Mouse (Mus musculus): ENCODE measurements around the gene Flt1.
"Not testable (repeated sequence)": the region's sequence is repeated elsewhere in the genome, so short reads cannot be mapped to it uniquely, and the experiment has no call there.

Gene Flt1

GRCm38 (mm10) chr5:147657882-147658855 is 67.6 kb downstream of the Flt1 start:
- DNase-seq = no peak

DNA sequence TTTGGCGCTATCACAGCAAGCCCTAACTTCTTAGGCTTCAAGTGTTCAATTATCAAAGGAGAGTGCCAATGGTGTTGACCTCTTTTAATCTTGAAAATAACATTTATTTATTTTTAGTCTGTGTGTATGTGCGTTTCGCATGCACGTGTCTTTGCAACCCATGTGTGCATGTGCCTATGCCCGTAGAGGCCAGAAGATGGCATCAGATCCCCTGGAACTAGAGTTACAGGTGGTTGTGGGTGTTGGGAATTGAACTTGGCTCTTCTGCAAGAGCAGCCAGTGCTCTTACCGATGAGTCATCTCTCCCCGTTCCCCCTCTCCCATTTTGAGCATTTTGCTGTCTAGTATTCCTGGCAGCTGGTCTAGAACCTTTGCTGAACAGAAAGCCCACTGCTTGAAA is 70.0 kb downstream of the Flt1 start:
- DNase-seq = no peak

DNA sequence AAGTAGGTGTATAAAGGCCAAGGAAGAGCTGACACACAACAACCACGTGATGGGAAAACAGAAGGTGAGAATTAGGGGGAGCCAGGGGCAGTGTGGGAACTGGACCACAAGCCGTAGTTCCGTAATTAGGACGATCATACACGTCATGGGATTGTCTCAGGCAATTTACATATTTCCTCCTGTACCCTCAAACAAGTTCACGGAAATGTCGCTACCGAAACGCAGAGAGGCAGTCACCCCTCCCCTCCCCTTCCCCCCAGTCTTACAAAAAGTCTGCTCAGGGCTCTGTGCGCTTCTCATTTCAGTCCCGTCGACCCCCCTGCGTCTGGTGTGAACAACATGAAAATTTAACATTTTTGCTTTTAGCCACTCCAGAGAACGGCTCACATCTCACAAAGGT is 74.6 kb downstream of the Flt1 start:
- DNase-seq = no peak

GRCm38 (mm10) chr5:147646351-147646929 is 79.4 kb downstream of the Flt1 start:
- DNase-seq = no peak

DNA sequence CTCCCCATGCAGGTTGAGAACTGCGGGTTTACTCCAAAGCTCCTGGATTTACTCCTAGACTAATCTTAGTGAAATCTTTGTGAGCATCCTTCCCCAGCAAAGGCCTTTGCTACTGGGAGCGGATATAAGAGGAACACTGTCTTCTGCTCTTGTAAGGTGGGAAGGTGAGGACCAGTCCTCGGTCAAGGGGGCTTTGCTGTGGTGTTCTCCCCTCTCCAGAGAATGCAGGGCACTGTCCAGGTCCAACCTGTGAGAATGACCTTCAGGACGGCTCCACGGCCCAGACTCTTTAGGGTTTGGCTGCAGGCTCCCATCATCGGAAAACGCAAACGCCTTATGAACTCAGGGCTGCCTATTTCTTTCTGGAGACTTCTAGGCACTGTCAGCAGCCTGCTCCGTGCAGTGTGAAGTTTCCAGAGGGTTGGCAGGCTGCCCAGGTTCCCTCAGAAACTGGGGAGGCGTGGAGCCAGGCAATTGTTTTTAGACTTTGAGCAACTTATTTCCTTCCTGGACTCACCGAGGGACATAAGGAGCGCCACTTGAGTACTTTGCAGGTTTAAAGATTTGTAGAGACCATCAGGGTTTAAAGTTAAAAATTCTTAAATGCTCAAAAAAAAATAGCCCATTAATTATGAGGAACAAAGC is 80.7 kb downstream of the Flt1 start:
- peak; percentile 39 for DNase-seq

DNA sequence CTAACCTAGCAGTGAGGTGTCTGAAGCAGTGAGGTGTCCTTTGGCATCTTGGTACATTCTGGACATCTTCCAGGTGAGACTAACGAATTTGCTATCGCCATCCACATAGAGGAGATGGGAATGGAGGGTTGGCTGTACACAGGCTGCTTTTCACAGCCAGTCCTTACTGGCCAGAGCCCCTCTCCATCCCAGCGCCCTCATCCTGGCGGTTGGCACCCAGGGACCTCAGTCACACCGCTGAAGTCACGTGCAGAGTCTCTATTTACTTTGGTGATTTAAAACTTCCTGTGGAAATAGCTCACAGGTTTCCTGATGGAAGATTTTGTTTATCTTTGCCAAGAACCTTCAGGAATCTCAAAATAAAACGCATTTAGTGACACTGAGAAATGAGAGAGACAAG is 84.4 kb downstream of the Flt1 start:
- DNase-seq = no peak

- DNase-seq = no peak
Observed at GRCm38 (mm10) chr5:147639940-147640339, 85.9 kb downstream of the Flt1 start.

DNA sequence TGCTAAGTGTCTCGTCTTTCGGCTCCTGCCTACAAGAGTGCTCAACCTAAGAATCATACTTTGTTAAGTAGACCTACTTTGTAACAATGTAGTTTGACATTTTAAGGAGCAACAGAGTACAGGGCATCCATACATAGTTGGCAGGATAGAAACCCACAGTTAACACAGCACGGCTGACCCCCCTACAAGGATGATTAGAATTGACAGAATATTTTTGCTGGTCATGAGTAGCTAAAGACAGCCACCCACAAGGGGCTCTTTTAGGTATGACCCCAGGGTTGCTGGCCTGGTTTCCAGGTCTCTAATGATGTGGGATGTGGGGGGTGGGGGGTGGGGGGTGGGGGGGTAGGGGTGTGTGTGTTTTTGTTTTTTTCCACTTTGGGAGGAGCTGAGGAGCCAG is 89.1 kb downstream of the Flt1 start:
- no peak for DNase-seq

- no peak for DNase-seq
Observed at GRCm38 (mm10) chr5:147635883-147636282, 89.9 kb downstream of the Flt1 start.

DNA sequence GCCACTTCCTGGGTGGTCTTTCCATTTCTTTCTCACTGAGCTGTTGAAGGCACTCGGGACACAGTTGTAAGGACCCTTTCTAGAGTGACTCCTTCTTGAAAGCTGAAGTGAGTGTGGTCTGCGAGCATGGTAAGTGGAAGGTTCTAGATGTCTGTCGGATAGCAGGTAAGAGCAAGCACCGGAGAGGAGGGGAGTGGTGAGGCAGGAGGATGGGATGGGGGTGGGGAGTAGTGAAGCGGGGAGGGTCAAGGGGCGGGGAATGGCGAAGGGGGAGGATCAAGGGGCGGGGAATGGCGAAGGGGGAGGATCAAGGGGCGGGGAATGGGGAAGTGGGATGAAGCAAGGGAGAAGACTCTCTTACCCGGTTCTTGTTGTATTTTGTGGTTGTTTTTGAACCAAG is 91.8 kb downstream of the Flt1 start:
- DNase-seq = no peak

GRCm38 (mm10) chr5:147632716-147633115 is 93.1 kb downstream of the Flt1 start:
- DNase-seq = no peak

DNA sequence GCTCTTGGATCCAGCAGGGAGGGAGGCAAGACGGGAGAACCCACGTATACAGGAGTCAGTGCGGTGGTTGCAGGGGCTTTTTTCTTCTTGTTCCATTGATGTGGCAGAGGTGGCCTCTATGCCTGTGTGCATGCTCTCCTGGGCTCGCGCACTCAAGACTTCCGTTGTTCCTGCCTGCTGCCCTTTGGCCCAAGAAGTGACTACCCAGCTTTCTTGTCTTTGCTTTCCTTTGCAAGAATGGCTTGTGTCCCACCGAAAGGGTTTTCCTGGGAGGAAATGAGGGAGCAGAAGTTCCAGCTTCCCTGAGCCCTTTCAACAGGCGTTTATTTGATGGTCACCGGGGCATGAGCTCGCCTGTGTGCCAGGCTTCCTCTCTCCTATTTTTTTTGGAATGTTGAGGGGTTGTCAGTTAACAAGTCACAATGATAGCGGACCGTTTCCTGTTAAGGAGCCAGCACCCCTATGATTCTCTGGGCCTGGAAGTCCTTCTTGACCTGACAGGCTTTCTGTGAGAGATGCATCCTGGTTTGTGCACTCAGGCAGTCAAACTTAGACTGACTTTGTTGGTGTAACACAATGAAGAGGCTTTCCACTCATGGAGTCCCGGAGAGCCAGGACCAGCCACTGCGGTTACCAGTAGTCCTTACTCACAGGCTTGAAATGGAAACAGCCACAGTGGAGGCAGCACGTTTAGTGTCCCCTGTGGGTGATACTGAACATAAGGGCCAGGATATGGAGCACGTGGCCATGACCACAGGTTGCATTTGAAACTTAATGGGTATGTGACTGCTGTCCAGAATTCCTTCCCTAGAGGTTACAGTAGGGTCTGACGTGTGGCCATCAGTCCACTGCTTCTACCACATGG is 95.2 kb downstream of the Flt1 start:
- no peak for DNase-seq

DNA sequence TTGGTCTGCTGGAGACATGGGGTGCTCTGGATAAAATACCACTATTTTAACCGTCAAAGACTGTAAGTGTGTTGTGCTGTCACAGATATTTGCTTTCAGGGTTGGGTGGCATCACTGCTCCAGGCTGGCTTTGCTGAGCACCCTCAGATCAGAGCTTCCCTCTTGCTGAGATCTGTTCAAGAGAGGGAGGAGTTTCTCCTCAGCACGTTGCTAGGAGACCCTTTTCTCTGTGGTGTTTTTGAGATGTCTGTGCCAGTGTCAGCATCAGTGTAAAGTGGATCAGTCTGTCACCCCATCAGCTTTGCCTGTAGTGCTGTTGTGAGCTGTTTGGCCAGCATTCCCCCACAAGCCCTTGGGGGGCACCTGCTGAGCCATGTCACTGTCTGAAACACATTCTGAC is 98.9 kb downstream of the Flt1 start:
- no peak for DNase-seq

GRCm38 (mm10) chr5:147623747-147624146 is 102.1 kb downstream of the Flt1 start:
- DNase-seq = no peak

DNA sequence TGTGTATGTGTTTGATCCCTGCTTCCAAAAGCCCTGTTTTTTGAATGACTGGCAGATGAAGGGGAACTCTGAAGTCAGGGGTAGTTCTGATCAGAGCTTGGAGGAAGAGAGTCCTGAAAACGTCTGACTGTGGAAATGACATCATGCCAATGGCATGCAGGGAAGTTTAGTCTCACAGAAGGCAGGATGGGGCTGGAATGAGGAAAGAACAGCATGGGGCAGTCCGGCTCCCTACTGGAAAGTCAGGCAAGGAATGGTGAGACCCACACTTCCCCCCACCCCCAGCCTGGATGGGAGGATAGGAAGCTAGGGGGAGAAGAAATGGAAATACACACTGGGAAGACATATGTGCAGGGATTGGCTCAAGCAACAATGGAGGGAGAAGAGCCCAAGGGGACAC is 105.6 kb downstream of the Flt1 start:
- no peak for DNase-seq

DNA sequence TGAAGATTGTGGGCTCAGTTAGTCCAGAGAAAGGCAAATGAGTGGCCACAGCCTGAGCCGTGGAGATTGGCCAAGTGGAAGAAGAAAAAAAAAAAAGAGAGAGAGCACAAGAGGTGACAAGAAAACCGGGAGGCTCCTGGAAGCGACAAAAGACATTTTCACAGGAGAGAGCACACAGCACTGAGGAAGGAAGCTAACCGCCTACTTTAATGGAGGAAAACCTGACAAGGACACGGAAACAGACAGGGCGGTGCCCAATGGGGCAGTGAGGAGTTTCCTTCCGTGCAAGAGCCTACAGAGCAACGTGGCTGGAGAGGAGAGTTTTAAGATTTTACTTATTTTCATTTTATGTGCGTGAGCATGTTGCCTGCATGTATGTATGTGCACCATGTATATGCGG is 107.6 kb downstream of the Flt1 start:
- DNase-seq = no peak

DNA sequence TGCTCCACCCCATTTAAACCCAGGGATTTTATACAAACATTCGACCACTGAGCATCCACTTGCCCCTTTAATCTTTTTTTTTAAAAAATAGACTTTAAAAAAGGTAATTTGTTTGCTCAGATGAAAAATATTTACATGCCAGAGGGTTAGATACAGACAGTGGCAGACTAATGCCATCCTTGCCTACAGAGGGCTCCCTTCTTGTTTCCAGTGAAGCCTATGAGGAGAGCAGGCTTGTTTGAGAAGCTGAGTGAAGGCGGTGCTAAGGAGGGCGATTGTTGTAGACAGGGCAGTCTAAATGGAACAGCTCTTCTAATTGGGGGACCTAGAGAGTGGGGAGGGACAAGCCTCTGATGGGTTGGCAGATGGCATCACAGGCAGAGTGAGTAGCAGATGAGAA is 109.4 kb downstream of the Flt1 start:
- no peak for DNase-seq

DNA sequence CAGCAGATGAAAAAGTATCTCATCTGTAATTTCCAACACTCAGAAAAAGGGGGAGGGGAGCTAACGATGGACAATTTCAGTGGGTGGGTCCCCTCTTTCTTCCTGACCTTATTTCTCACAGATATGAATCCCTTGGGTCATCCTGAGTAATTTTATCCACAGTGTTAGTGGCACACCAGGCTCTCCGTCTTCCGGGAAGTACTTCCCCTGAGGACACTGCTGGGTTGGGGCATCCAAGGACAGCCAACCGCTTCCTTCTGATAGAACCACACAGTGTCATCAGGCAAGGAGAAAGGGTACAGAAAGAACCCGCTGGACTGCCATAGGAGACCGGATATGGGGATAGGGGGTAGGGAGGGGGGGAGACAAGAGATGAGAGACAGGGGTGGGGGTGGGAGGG is 111.2 kb downstream of the Flt1 start:
- no peak for DNase-seq

- not testable (repeated sequence) for DNase-seq
Observed at GRCm38 (mm10) chr5:147611348-147611747, 114.5 kb downstream of the Flt1 start.

DNA sequence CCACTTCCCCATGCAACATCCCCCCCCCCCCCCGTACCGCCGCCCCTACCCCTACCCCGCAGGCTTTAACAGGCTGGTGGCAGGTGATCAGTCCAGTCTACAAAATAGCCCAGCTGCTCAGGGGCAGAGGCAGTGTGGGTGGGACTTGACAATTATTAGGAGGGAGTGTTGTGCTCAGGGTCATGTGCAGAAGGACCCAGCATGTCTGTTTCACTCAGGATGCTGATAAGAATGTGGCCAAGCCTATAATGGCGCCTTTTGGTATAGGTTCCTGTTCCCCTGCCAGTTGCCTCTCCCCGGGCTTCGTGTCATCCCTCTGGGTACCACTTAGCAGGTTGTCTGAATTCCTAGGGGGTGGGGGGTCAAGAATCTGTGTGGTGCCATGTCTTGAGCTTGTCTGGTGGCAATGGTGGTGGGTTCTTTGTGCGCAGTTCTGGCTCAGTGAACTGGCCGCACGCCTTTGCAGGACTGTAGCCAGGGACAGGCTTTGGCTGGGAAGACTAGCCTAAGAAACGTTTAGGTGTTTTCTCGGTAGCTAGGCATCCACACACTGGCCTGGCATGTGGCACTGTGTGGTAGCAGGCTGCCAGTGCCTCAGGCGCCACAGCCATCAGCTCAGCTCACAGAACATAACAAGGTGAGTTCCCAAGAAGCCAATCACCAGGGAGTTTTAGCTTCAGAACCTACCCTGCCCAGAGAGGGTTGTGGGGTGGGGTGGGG is 118.4 kb downstream of the Flt1 start:
- DNase-seq = no peak

DNA sequence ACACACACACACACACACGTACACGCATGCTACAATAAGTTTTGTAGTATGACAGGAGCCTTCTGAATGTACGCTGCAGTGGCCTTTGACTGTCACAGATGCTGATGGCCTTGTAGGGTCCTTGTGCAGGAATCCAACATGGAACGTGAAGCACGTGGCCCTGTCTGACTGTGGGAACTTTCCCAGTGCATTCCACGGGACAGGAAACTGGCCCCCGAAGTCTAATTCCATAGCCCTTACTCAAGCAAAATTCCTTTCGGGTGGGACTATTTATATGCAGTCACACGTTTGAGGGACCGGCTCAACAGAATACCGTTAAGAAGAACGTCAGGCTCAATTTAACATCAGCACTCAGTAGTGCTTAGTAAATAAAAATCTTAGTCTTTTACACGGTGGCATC is 119.1 kb downstream of the Flt1 start:
- DNase-seq = no peak

Measured in right cerebral cortex, postnatal 25 days (tissue).